Mouse (Mus musculus): ENCODE measurements around the gene Rrp1.

Rrp1 gene

DNA sequence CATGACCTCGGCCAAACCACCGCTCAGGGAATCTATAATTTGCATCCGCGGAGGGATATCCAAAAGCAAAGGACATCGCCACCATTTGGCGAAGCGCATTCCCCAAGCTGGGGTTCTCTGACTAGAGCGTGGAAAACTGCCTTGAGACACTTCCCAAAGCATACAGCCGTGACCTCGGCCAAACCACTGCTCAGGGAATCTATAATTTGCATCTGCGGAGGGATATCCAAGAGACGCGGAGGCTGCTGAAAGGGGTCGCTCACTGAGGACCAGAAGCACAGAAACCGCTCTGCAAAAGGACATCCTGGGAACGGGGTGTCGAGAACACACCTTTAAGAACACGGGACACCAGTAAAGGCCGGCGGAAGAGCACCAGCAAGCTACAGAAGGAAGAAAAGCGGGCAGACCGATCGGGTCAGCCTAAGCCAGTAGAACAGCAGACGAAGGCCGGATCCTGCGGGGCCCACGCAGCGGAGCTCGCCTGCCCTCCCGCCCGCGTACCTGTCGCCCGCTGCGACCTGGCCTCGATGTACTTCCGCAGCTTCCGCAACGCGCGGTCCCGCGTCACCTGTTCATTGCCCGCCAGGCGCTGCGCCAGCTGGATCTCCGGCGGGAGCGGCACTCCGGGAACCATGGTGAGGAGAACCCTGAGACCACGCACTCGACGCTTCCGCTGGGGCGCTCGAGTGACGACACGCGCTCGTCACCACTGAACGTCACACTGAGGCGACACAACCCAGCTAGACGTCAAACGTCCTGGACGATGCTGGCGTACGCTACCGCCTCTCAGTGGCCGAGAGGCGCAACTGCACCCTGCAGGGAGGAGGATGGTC, at the start of gene Rrp1:
Gene Rrp1 (minus strand): TSS at position 725 of the 833 bp plus-strand sequence.
- DNase-seq (ENCODE audit: low spot score in 2 of 2), result peak; percentile 90 to 92

DNA sequence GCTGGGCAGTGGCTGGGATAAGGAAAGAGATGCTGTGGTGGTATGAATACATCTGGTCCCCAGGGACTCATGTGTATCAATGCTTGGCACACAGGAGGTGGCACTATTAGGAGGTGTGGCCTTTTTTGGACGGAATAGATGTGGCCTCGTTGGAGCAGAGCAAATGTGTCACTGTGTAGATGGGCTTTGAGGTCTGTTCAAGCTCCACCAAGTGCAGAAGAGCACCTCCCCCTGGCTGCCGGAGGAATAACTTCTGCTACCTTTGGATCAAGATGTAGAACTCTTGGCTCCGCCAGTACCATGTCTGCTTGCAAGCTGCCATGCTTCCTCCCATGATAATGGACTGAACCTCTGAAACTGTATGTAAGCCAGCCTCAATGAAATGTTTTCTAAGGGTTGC, 48.9 kb upstream of the Rrp1 start:
- DNase-seq (ENCODE audit: low spot score in 2 of 2), result no peak

- no peak for DNase-seq (ENCODE audit: low spot score in 2 of 2)
Measured at GRCm38 (mm10) chr10:78460463-78460862, 47.6 kb upstream of the Rrp1 start.

DNA sequence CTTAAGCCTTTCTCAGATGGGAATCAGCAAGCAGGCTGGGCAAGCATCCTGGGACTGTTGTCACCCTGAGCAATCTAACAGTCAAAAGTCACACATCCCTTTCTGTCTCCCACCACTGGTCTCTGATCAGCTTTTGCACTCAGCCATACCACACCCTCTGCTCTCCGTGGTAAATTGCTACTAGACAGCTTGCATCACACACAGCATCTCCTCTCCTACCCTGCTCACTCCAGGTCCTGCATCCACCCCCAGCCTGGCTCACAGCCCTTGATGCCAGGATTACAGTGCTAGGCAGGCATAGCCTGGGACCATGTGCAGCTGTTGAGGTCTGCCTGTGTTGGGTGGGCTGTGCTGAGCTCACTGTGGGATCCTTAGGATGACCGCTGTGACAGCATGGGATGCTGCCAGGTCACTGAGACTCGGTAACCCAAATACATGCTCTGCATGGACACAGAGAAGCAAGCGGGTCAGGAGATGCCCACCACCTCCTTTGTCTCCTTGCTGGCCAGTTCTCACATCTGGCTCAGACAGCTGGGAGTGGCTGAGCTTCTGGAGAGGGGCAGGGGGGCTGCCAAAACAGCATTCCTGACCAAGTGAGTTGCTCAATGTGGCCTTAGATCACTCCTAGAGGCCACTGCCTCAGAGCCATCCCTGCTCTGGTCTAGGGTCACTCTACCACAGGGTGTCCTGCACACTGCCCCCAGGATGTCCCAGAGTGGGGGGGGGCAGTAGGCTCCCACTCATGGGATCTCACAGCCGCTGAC, 45.7 kb upstream of the Rrp1 start:
- DNase-seq (ENCODE audit: low spot score in 2 of 2), result no peak

DNA sequence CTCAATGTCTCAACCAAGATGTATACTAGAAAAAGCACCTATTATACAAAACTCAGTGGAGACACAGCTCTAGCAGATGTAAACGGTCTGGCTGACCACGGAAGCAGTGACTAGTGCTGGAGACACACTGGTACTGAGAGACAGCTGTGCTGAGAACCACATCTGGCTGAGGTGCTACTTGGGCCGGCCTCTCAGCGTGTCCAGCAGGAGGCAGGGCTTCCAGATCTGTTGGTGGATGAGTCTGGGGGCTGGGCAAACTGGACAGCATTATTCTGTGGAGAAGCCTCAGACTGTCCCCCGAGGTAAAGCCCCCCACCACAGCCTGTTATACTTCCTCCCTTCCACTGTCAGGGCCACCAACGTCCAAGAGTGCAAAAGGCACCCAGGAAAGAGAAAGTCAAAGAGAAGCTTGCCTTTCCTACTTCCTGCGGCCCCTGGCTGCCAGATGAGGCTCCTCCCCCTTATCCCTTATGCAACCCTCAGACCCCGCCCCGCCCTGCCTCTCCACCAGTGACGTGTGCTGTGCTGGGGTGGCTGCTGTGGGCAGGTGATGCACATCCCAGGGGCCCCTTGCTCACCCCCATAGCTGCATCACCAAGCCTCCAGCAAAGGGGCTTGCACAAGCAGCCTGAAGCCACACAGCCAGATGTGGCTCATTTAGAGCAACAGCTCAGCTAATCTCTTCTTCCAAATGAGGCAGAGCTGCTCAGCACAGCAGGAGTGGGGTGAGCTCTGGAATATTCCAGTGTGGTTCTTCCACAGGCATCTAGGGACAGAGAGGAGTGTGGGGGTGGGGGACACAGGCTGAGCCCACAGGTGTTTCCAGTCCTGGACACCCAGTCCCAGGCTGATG, 44.9 kb upstream of the Rrp1 start:
- DNase-seq (ENCODE audit: low spot score in 2 of 2), result peak; percentile 56 to 63

GRCm38 (mm10) chr10:78456696-78457095, 43.9 kb upstream of the Rrp1 start:
- no peak for DNase-seq (ENCODE audit: low spot score in 2 of 2)

DNA sequence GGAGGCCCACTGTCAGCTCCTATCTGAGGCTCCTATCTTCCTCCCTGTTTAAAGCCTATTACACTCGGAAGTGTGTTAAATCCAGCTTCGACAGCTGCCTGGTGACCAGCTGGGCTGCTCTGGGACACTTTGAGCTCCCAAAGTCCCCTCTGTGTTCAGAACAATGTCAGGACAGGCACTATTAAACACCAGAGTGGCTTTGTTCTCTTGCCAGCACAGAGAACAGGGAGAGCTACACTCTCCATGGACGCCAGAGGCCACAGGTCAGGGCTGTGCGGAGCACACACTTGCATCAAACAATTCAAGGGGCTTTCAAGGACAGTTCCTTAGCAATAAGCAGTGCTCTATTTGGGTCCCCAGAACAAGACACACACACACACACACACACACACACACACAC, 39.8 kb upstream of the Rrp1 start:
- DNase-seq (ENCODE audit: low spot score in 2 of 2), result no peak

- no peak for DNase-seq (ENCODE audit: low spot score in 2 of 2)
Measured at GRCm38 (mm10) chr10:78450761-78451160, 37.9 kb upstream of the Rrp1 start.

DNA sequence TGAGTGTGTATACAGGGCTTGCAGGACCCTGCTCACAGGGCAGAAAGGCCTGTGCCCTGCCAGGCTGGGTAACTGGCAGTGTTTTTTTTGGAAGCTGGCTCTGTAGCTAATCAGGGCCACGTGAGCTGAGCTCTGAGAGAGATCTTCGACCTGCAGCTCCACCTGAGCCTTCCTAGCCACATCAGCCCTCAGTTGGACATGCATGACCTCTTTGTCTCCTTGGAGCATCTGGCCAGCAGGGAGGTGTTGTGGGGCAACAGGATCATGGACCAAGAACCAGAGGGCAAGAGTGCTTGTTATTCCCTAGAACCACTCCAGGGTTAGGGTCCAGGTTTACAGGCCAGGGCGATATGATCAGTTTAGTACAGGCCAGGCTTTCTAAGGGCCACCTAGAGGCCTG, 34.6 kb upstream of the Rrp1 start:
- DNase-seq (ENCODE audit: low spot score in 2 of 2), result no peak

GRCm38 (mm10) chr10:78446195-78446594, 33.4 kb upstream of the Rrp1 start:
- no peak for DNase-seq (ENCODE audit: low spot score in 2 of 2)

- no peak for DNase-seq (ENCODE audit: low spot score in 2 of 2)
Measured at GRCm38 (mm10) chr10:78442292-78442691, 29.4 kb upstream of the Rrp1 start.

DNA sequence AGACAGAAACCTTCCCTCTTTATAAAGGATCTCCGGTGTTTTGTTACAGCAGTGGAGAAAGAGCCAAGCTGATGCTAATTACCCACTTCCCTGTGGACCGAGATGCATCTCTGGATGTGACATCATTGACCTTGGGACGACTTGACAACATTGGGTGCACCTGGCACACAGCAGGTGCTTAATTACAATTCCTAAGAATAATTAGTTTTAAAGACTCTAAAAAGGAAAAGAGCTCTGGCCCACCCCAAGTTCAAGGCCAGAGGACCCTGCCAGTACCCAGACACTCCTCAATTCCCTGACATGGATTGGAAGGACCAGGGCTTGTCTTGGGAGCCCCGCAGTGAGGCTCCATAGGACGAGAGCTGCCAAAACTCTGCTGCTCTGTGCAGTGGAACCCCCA, 28.8 kb upstream of the Rrp1 start:
- no peak for DNase-seq (ENCODE audit: low spot score in 2 of 2)

DNA sequence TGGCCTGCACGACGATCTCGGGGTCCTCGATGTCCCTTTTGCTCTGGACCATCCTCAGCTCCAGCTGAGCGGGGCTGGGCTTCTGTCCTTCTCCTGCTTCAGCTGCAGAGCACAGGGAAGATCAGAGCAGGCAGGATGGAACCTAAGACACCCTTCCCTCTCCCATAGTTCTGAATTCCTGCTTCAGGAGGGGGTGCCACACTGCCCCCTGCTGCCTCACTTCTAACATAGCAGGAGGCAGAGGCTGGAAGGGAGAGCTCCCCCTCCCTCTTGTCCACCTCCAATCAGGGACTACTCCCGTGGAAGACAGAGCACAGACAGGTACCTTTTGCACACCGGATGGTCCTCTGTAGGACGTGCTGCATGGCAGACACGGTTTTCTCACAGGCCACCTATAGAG, 28.0 kb upstream of the Rrp1 start:
- no peak for DNase-seq (ENCODE audit: low spot score in 2 of 2)

DNA sequence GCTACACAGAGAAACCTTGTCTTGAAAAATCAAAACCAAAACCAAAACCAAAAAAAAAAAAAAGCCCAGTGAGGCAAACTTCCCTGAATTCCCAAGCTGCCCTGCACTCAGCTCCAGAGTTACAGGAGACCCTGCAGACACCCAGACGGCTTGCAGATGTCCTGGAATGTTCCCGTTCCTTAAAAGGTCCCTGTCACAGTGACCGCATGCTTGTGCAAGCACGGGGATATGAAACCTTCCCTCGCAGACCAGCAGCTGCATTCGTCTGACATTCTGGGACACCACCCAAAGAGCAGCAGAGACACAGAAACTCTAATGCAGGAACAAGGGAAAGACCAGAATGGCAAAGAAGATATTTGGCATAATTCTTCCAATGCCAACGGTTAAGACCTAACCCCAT, 27.1 kb upstream of the Rrp1 start:
- DNase-seq (ENCODE audit: low spot score in 2 of 2), result no peak

DNA sequence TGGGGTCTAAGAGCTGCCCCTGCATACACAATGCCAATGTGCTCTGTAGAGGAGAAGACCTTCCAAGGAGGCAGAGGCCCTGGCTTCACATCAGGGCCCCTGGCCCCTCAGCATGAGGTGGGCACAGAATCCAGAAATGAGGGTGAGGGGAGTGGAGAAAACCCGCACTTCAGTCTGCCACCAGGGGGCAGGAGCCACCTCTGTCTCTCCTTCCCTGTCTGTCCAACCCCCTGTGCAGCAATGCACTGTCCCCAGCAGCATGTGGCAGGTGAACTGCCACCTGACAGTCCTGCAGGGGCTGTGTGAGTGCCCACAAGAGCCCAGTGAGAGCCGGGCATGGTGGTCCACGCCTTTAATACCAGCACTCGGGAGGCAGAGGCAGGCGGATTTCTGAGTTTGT, 26.7 kb upstream of the Rrp1 start:
- DNase-seq (ENCODE audit: low spot score in 2 of 2), result no peak

- DNase-seq (ENCODE audit: low spot score in 2 of 2), result peak; percentile 57 to 65
Measured at GRCm38 (mm10) chr10:78438094-78438493, 25.3 kb upstream of the Rrp1 start.

DNA sequence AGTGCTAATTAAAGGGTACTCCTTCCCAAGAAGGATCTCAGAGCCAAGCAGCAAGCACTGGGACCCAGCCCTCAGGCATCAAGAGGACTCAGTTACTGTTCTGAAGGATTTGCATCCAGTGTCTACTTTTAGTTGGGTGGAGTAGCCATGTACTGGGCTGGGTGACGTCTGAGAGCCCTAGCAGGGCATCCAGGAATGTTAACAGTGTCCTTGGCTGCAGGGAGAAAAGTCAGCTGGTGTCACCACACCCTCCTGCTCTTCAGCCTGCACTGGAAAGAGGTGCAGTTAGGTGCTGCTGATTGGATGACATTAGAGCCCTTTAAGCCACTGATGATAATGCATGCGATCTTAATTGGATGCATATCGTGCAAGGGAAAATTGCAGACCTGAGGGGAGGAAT, 20.0 kb upstream of the Rrp1 start:
- DNase-seq (ENCODE audit: low spot score in 2 of 2), result no peak

DNA sequence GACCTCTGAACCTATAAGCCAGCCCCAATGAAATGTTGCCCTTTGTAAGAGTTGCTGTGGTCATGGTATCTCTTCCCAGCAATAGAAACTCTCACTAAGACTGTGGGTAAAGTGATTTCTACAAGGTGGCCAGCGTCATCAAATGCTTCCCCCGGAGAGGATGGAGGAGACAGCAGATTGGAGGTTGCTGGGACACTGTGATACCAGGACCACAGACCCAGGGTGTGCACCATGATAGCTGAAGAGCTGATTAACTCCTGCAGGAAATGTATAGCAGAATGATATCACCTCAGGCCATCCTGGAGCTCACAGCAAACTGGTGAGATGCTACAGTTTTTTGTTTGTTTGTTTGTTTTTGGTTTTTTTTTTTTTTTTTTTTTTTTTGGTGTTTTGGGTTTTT, 16.9 kb upstream of the Rrp1 start:
- no peak for DNase-seq (ENCODE audit: low spot score in 2 of 2)

- no peak for DNase-seq (ENCODE audit: low spot score in 2 of 2)
Measured at GRCm38 (mm10) chr10:78429180-78429579, 16.3 kb upstream of the Rrp1 start.

DNA sequence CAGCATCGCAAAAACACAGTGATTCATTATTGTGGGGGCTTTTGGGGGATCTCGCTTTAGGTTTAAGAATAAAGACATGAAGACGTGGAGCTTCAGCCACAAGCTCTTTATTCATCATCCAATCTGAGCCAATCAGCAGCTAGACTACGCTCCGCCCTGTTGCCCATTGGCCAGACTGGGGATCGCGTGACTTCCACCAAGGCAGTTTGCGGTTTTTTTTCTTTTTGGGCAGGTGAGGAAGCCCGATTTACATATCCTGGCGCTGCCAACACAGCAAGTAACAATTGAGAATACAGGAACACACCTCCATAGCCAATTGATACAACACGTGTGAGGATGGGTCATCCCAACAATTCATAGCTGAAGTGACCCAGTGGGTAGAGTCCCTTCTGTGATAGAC, 15.2 kb upstream of the Rrp1 start:
- DNase-seq (ENCODE audit: low spot score in 2 of 2), result no peak

DNA sequence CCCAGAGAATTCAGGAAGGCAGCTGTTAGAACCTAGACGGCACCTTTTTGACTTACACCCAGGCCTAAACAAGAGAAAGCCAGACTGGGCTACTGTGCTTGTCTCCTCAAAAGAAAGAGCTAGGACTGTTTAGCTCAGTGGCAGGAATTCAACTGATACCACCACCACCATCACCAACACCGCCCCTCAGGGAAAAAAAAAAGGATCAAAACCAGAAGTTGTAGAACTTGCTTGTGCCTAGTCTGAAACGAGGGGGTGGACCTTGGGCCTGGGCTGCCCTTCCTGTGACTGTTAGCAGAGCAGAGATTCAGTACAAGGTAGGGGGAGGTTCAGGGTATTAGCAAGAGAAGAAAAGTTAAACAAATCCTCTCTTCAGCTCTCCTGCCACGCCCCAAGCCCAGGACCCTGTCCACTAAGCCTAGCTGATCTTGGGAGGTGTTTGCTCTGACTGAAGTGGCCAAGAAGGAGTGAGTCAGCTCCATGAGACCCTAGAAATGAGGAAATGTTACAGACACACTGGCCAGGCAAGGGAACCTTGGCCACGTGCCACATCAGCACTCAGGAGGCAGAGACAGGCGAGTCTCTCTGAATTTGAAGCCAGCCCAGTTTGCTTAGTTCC, 13.4 kb upstream of the Rrp1 start:
- peak; percentile 10 to 38 for DNase-seq (ENCODE audit: low spot score in 2 of 2)

Data from spleen, postnatal 36 days (tissue).